Mouse (Mus musculus) embryo, embryonic 9.5 days (tissue): Measurements from ENCODE around the gene Zfp652.

Experiments used
- DNase-seq: peaks from one replicate; pipeline ENCODE4 v3.0.0-alpha.2; 2017; ENCODE audit errors: extremely low spot score

Zfp652 gene

GRCm38 (mm10) chr11:95831641-95832040, 119.2 kb downstream of the Zfp652 start:
- DNase-seq = no peak

GRCm38 (mm10) chr11:95832129-95833005, 119.9 kb downstream of the Zfp652 start:
- no peak for DNase-seq

DNA sequence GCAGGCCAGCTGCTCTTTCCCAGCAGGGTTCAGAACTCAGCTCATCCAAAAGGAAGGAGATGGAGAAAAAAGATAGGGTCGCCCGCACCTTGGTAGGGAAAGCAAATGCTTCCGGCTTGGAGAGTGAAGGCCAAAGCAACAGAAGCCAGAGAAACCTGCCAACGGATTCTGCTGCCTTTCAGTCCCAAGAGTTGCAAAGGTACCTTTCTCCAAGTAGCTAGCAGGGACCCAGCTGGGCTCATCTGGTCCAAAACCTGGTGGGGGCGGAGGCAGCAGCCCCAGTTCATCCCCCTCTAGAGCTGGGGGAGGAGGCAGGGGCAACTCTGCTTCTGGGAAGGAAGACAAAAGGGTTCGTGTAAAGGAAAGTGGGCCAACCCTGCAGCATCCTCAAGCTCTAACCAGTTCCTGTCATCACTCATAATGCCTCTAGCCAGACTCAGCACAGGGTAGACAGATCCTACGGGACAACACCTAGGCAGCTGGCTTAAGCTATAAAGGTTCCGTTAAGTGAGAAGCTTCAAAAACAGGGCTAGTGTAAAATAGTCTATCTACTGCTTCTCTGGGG, 120.6 kb downstream of the Zfp652 start:
- no peak for DNase-seq

DNA sequence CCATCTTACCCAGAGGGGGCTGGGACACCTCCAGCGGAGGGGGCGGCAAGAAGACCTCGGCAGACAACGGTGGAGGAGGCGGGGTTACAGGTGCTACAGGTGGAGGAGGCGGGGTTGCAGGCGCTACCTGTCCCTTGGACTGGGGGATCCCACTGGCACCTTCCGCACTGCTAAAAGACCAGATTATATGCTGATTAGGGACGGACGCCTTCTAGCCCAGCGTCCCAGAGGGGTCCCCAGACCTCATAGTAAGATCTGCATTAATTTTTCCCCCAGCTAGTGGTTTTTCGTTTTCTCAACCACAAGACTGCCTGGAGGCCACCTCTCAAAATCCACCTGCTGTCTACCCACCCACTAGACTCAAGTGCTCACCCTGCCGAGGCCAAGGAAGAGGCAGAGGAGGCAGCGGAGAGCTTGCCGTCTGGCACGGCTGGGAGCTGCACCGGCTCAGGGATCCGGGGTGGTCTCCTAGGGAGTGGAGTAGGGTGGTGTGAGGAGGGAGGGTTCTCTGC, 121.2 kb downstream of the Zfp652 start:
- no peak for DNase-seq

- DNase-seq = no peak
Measured at GRCm38 (mm10) chr11:95834143-95834667, 121.7 kb downstream of the Zfp652 start.

DNA sequence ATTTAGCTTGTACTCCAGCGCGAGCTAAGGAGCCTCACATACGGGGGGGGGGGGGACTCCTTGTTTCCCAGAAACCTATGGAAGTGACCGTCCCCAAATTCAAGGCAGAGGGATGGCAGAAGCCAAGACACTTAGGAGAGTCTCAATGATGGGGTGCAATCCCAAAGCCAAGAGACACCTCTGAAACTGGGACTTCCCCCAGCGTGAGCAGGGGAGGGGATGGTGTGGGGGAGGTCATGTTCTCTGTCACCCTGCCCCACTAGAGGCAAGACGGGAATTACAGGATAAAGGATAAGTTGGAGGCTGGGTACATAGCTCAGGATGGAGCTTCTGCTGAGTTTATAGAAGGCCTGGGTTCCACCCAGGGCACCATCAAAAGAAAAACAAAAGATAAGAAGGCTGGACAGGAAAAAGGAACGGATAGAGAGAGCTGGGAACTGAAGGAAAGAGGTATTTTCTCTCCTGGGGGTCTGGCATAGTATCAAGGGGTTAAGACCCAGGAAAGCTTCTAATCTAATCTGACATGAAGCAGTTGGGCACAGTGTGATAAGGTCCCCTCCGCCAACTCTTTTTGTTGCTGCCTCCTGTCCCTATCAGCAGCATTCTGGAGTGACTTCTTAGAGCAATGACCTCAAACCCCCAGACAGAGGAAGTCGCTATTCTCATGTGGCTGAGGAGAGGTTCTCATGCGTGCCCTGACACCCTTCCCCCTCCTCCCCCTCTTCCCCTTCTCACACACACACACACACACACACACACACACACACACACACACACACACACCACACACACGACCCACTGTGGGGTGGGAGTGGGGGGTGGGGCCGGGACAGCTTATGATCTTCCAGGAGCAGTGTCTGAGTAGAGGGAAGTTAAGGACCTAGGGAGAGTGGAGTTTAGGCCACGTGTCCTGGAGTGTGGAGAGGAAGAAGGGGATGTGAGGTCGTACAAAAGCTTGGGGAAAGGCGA, 122.6 kb downstream of the Zfp652 start:
- DNase-seq = no peak

DNA sequence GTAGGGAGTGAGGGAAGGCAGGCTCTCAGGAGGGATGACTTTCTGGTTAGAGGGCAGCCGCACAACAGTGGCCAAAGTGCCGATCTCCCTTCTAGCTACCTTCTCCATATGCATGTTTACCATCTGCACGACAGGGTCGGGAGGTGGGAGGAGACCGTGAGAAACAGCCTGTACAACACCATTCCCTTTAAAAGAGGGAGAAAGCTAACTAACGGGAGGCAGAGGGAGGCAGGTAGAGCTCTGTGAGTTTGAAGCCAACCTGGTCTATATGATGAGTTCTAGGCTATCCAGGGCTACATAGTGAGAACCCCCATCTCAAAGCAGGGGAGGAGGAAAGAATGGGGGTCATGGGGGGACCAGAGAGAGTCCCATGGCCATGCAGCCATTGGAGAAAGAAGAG, 123.4 kb downstream of the Zfp652 start:
- no peak for DNase-seq

- DNase-seq = no peak
Measured at GRCm38 (mm10) chr11:95836433-95836832, 124.0 kb downstream of the Zfp652 start.

- no peak for DNase-seq
Measured at GRCm38 (mm10) chr11:95837059-95837458, 124.6 kb downstream of the Zfp652 start, which contains the start of gene Gngt2. Gngt2 (plus strand) TSS chr11:95837216.

- DNase-seq = no peak
Measured at GRCm38 (mm10) chr11:95838598-95838997, 126.1 kb downstream of the Zfp652 start.

DNA sequence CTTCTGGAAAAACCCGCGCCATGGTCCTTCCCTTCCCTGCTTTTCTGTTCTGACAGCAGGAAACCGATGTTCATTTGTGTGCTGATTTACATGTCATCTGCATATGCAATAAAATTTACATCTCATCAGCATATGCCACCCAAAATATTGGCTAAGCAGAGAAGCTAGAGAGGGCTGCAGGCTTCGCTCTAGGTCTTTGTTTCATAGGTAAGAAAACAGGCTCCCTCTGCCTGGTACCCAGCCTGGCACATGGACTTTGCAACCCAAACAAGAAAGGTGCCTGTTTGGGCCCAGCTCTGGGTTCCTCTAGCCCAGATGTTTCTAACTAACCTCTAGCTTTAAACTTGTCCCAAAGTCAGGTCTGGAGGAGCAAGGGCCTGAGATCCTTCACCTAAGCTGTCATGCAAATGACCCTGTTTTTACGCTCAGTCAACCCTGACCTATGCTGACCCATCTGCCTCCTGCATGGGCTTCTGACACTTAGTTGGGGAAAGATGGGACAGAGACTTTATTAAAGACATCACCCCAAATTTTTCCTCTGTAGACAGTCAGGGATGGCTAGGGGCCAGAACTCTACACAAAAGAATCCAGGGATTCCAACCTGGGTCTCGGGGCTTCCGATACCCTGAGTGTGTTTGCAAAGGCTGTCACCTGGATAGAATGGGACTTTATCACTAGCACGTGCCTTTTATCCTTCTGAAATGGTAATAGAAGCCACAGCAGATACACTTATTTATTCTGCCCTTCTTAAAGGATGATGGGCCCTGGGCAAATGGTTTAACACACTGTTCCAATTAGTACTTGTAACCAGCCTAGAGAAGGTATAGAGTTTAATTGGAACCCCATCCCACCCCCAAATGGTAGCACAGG, 126.8 kb downstream of the Zfp652 start:
- DNase-seq = no peak

GRCm38 (mm10) chr11:95840694-95841497, 128.4 kb downstream of the Zfp652 start:
- DNase-seq = no peak

DNA sequence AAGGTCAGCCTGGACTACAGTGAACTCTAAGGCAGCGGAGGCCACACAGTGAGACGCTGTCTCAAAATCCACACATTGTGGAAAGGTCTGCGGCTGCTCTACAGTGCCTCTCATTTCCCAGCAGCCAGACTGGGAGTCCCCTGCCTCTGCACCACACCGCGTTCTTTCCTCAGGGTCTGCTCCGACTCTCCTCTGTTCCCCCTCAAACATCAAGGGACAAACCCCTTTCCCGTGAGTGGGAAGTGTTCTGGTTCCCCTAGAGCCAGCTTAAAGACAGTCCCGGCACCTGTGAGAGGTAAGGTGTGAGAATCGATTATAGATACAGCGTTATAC, 129.0 kb downstream of the Zfp652 start:
- no peak for DNase-seq

GRCm38 (mm10) chr11:95842074-95842681, 129.7 kb downstream of the Zfp652 start, which contains the start of gene Abi3:
Abi3 (minus strand) TSS chr11:95842476.
- no peak for DNase-seq

- DNase-seq = no peak
Measured at GRCm38 (mm10) chr11:95842953-95843352, 130.5 kb downstream of the Zfp652 start.

GRCm38 (mm10) chr11:95843421-95843950, 131.0 kb downstream of the Zfp652 start:
- no peak for DNase-seq

GRCm38 (mm10) chr11:95844935-95845334, 132.5 kb downstream of the Zfp652 start:
- no peak for DNase-seq

- no peak for DNase-seq
Measured at GRCm38 (mm10) chr11:95850898-95851297, 138.4 kb downstream of the Zfp652 start.

- no peak for DNase-seq
Measured at GRCm38 (mm10) chr11:95853684-95854083, 141.2 kb downstream of the Zfp652 start.
